Mouse (Mus musculus) heart, adult 2 months (tissue): ENCODE measurements at regions not wholly inside any gene's neighbourhood (a gene's known extent, or its start where the extent isn't known, plus 50 kb on each side); places are given as distances from the start of the nearest gene placed in this dataset.

ENCODE experiments used
- DNase-seq, 2 experiments: peaks; one replicate each; pipeline ENCODE4 v3.0.0; 2021
- H3K27ac ChIP-seq: fragments of 200-600 bp; 2 replicates; pipeline ENCODE4 v1.8.1; 2022
- H3K27me3 ChIP-seq: fragments of 200-500 bp; 2 replicates; pipeline ENCODE4 v1.6.1; 2012; ENCODE audit warnings: mild to moderate bottlenecking, low read length, inconsistent platforms, mixed read lengths; ENCODE audit not compliant: control insufficient read depth, insufficient read depth
- H3K36me3 ChIP-seq: fragments of 200-500 bp; 2 replicates; pipeline ENCODE4 v1.6.1; 2012; ENCODE audit warnings: low read length, inconsistent platforms; ENCODE audit not compliant: control insufficient read depth, insufficient read depth
- H3K4me1 ChIP-seq: fragments of 200-500 bp; 2 replicates; pipeline ENCODE4 v1.6.1; 2011; ENCODE audit warnings: low read length; ENCODE audit not compliant: control insufficient read depth, insufficient read depth
- H3K4me3 ChIP-seq: fragments of 200-600 bp; 2 replicates; pipeline ENCODE4 v1.8.1; 2022
- H3K79me2 ChIP-seq: fragments of 200-500 bp; replicated peaks from 2 replicates; pipeline ENCODE4 v1.6.1; 2012; ENCODE audit warnings: mild to moderate bottlenecking, inconsistent platforms, low read length, moderate library complexity, mixed read lengths; ENCODE audit not compliant: control insufficient read depth, insufficient read depth
- H3K9ac ChIP-seq: fragments of 200-500 bp; 2 replicates; pipeline ENCODE4 v1.6.1; 2012; ENCODE audit warnings: low read depth, mild to moderate bottlenecking, control low read depth, inconsistent platforms, low read length, mixed read lengths
- CTCF ChIP-seq: fragments of 200-600 bp; IDR thresholded peaks from 2 replicates; pipeline ENCODE4 v1.8.1; 2022; ENCODE audit warnings: antibody characterized with exemption, mild to moderate bottlenecking, moderate library complexity
- EP300 ChIP-seq: fragments of 200-500 bp; IDR thresholded peaks from 2 replicates; pipeline ENCODE4 v1.6.1; 2011; ENCODE audit warnings: low read depth, low read length, control low read depth; ENCODE audit not compliant: insufficient read depth
- POLR2A ChIP-seq: fragments of 200-500 bp; IDR thresholded peaks from 2 replicates; pipeline ENCODE4 v1.6.1; 2011; ENCODE audit warnings: mild to moderate bottlenecking, low read depth, low read length, control low read depth; ENCODE audit not compliant: insufficient read depth
- WGBS: fragments of 180-500 bp; shearing (Covaris S2); methylation state at CpG from one replicate; pipeline ENCODE4 v1.1.7; 2018; 5-methylcytosine and 5-hydroxymethylcytosine counted together
- intact Hi-C: fragments of 180-260 bp; cut with DNase I; formaldehyde crosslinking; loops from one replicate; pipeline ENCODE4 v1.15.1; 2025

DNA sequence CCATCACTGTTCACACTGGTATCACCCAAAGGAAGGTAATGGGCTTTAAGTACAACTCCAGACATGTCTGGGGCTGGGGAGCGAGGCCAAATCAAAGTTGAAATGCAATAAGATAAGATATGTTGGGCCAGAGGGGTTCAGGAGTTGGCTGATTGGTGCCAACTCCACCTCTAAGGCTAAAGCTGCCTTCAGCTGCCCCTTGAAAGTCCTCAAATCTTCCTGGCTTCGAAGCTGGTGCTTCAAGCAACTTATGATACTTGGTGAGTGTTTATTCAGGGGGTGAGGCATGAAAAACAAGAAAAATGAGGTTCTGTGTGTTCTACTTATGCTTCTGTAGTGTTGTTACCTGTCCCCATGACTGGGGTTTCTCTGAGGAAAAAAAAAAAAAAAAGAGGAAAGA lies 185.3 kb upstream of the Zfp703 start:
- DNase-seq = no peak
- intact Hi-C loops = no loop called here
- Histone ChIP-seq H3K9ac (no peak overlapping the region), H3K4me3 (no peak overlapping the region), H3K27me3 (no peaks in the 10 kb centered on the region), H3K36me3 (no peaks in the 10 kb centered on the region), H3K79me2 (no peaks in the 10 kb centered on the region), H3K4me1 (no peaks in the 10 kb centered on the region), H3K27ac (no peak overlapping the region)
- WGBS = 57% methylated on average over 2 of the region's 2 CpGs
- TF ChIP-seq POLR2A (no peak), CTCF (no peak), EP300 (no peak)

GRCm38 (mm10) chr8:26793606-26794292 lies 183.4 kb upstream of the Zfp703 start:
- no peaks in the 10 kb centered on the region for H3K4me1 ChIP-seq
- no peak overlapping the region for H3K9ac ChIP-seq
- H3K36me3 ChIP-seq = no peaks in the 10 kb centered on the region
- H3K27me3 ChIP-seq = no peaks in the 10 kb centered on the region
- TF ChIP-seq CTCF = no peak
- no peak for TF ChIP-seq EP300
- TF ChIP-seq POLR2A = no peak
- WGBS = 91% methylated on average over 9 of the region's 9 CpGs
- H3K4me3 ChIP-seq = no peak overlapping the region
- no peaks in the 10 kb centered on the region for H3K79me2 ChIP-seq
- H3K27ac ChIP-seq = no peak overlapping the region
- intact Hi-C loops = no loop called here
- DNase-seq = no peak

GRCm38 (mm10) chr8:26794411-26794810 lies 182.7 kb upstream of the Zfp703 start:
- 90% methylated on average over 4 of the region's 4 CpGs for WGBS
- intact Hi-C loops = no loop called here

GRCm38 (mm10) chr8:26795616-26796015 lies 181.5 kb upstream of the Zfp703 start:
- Histone ChIP-seq H3K9ac (no peak overlapping the region), H3K27ac (no peak overlapping the region), H3K79me2 (no peaks in the 10 kb centered on the region), H3K4me3 (no peak overlapping the region), H3K36me3 (no peaks in the 10 kb centered on the region), H3K27me3 (no peaks in the 10 kb centered on the region), H3K4me1 (no peaks in the 10 kb centered on the region)
- TF ChIP-seq POLR2A (no peak), EP300 (no peak), CTCF (no peak)
- intact Hi-C loops = no loop called here
- WGBS = 81% methylated on average over 8 of the region's 8 CpGs
- DNase-seq = no peak

More at GRCm38 (mm10) chr8:26794411-26794810, 182.7 kb upstream of the Zfp703 start:
- H3K4me1 ChIP-seq = no peaks in the 10 kb centered on the region
- no peak for DNase-seq
- H3K9ac ChIP-seq = no peak overlapping the region
- no peak overlapping the region for H3K4me3 ChIP-seq
- no peak for TF ChIP-seq CTCF
- no peak for TF ChIP-seq EP300
- H3K36me3 ChIP-seq = no peaks in the 10 kb centered on the region
- no peaks in the 10 kb centered on the region for H3K79me2 ChIP-seq
- no peaks in the 10 kb centered on the region for H3K27me3 ChIP-seq
- H3K27ac ChIP-seq = no peak overlapping the region

DNA sequence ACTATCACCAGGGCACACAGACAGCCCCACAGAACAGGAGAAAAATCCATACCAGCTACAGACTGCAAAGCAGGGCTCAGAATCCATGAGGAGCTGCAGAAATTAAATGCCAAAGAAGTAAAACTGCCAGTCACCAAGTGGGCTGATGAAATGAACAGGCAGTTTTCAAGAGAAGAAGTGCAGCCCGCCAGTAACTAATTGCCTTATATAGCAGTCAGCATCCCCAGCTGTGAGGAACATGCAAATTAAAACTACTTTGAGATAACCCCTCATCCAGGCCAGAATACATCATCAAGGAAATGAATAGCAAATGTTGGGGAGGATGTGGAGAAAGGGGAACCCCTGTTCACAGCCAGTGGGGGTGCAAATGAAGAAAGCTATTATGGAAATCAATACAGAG lies 177.3 kb upstream of the Zfp703 start:
- WGBS = 65% methylated on average over 1 of the region's 1 CpGs
- no peak overlapping the region for H3K27ac ChIP-seq
- DNase-seq = no peak
- no peaks in the 10 kb centered on the region for H3K79me2 ChIP-seq
- no peaks in the 10 kb centered on the region for H3K36me3 ChIP-seq
- no peak overlapping the region for H3K9ac ChIP-seq
- intact Hi-C loops = no loop called here
- no peak for TF ChIP-seq CTCF
- no peak for TF ChIP-seq POLR2A
- no peak for TF ChIP-seq EP300
- H3K27me3 ChIP-seq = no peaks in the 10 kb centered on the region
- H3K4me3 ChIP-seq = no peak overlapping the region
- H3K4me1 ChIP-seq = peaks cover 3% of the 10 kb centered on the region

DNA sequence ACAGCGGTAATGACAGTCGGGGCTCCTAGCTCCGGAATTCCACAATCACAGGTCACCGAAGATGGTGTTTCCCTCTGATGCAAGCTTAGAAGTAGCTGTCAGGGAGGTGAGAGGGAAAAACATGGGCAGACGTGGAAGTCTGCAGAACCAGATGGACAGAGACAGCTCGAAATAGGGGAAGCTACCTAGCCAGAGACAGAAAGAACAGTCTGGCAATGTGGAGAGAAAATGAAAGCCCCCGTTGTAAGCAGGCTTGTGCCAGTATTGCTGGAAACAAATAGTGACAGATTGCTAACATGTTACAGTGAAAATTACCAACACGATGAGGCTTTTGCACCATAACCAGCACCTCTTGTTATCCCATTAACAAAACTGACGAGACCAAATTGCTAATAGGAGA lies 173.0 kb upstream of the Zfp703 start:
- TF ChIP-seq CTCF (no peak), EP300 (no peak)
- Histone ChIP-seq H3K79me2 (no peaks in the 10 kb centered on the region), H3K4me1 (peaks cover 6% of the 10 kb centered on the region), H3K36me3 (no peaks in the 10 kb centered on the region), H3K4me3 (no peak overlapping the region), H3K27me3 (no peaks in the 10 kb centered on the region), H3K27ac (no peak overlapping the region), H3K9ac (no peak overlapping the region)
- no peak for DNase-seq
- 75% methylated on average over 9 of the region's 9 CpGs for WGBS
- intact Hi-C loops = no loop called here
